Mouse (Mus musculus): Measurements from ENCODE around the gene Tbcd.

Tbcd gene

DNA sequence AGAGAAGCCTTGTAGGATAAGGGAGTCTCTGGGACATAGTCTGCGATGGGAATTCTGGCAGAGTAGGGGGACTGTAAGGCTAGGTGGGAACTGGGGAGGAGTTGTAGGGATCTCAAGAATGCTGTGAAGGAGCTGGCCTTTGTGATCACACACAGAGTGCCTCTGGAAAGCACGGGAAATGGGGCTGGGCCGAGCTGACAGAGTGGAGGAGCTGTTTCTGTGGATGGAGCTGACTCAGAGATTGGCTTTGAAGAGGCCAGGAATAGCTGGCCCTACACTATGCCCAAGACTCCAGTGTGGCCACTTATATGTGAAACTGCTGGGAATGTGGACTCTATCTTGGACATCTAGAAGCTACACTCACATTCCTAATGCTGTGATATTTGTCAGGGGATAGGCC, 84.8 kb downstream of the Tbcd start:
- CTCF ChIA-PET: no interaction called here

- CTCF ChIA-PET: no interaction called here
Measured at GRCm38 (mm10) chr11:121542471-121542870, 90.7 kb downstream of the Tbcd start.

- CTCF ChIA-PET: no interaction called here
Measured at GRCm38 (mm10) chr11:121543287-121543856, 91.6 kb downstream of the Tbcd start.

GRCm38 (mm10) chr11:121543922-121544321, 92.2 kb downstream of the Tbcd start:
- CTCF ChIA-PET: no interaction called here

DNA sequence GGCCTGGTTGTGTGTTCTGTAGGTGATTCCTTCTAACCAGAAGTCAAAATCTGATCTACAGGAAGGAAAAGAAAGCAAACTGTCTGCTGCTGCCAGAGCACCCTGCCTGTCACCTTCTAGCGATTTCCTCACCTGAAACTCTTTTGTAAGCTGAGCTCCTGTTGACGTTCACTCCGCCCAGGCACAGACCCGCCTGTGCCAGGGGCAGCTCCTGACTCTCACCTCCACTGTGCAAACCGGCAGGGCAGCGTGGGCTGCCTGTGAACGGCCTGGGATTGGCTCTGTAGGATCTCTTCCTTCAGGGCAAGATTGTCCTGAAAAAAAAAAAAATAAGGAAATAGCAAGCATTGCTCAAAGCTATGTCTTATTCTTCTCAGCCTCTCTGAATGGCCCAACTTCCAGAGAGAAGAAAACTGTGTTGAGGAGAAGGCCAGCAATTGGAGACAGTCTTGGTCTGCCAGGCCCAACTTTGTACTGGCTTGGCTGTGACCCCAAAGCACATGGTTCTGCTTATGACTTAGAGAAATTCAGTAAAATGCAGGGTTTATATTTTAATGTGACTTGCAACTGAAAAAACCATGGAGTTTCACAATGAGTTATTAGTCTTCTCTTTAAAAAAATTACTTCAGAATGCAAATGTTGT, 93.1 kb downstream of the Tbcd start:
- CTCF ChIA-PET: no interaction called here

- CTCF ChIA-PET: no interaction called here
Measured at GRCm38 (mm10) chr11:121545398-121546034, 93.8 kb downstream of the Tbcd start.

- CTCF ChIA-PET: interaction anchor here (0.6 kb wide), 1 partner anchor 551 kb away, joined by 3 read pairs; no protein-coding TSS in a partner anchor
Measured at GRCm38 (mm10) chr11:121547234-121547633, 95.5 kb downstream of the Tbcd start.

DNA sequence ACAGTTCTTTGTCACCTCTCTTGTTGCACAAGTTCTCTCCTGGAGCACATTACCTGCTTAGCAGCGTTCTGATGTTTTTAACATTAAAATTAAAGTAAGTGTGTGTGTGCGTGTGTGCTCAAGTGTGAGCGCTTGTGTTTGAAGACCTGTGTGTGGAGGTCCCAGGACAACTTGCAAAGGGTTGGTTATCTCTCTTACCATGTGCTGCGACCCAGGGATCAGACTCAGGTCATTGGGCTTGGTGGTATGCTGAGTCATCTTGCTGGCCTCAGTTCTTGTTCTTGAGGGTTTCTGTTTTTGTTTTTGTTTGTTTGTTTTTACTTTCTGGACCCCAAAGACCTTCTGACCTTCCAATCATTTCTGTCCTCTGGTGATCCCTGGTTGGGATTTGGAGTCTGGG, 96.2 kb downstream of the Tbcd start:
- CTCF ChIA-PET: no interaction called here

DNA sequence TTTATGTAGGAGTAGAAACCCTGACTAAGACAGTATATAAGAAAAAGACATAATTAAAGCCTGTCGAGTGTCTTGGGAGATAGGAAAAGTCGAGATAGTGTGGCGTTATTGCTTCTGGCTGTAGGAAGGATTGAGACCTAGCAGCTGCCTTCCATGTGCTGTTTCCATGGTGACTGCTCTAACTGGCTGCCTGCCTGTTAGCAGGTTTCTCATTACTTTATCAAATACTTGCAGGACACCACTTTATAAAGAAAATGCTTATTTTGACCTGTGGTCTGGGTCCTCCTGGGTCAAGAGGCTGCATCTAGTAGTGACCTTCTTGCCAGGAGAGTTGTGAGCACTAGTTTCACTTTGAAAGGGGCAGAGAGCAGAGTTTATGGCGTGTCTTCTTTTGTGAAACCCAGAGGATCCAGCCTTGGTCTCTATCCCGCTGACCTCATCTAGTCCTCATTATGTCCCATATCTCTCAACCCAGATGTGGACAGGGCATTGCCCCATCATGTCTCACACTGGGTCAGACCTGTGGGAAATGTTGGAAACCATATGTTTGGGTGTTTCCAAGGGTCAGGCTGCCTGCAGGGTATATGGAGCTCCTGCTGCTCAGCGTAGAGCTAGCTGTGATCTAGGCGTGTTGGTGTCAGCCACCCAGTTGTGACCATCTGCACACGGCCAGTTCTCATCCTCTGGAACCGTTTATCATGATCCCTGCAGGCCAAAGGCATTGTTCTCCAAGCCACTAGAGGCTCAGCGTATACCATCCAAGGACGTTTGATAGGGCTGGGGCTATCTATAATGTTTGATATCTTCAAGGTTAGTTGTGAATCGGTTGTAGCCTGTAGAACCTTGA, 97.5 kb downstream of the Tbcd start:
- CTCF ChIA-PET: no interaction called here

- CTCF ChIA-PET: no interaction called here
Measured at GRCm38 (mm10) chr11:121549843-121550647, 98.3 kb downstream of the Tbcd start.

GRCm38 (mm10) chr11:121551206-121551799, 99.6 kb downstream of the Tbcd start:
- CTCF ChIA-PET: no interaction called here

DNA sequence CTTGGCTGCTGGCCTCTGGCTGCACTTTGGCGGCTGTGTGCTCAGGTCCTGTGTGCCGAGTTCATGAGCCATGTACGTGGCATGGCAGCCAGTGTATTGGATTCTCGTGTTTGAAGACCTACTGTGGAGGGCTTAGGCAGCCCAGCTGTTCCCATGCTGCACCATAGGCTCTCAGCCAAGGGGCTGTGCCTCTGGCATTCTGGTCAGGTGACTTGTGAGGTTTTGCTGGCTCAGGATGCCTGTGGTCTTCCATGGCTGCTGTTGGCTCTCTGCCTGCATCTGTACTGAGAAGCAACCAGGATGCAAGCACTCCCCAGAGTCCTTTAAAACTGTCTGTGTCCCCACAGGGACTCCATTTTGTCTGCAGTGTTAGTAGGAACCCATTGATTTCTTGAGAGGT, 100.4 kb downstream of the Tbcd start:
- CTCF ChIA-PET: no interaction called here

- CTCF ChIA-PET: no interaction called here
Measured at GRCm38 (mm10) chr11:121552846-121553457, 101.2 kb downstream of the Tbcd start.

DNA sequence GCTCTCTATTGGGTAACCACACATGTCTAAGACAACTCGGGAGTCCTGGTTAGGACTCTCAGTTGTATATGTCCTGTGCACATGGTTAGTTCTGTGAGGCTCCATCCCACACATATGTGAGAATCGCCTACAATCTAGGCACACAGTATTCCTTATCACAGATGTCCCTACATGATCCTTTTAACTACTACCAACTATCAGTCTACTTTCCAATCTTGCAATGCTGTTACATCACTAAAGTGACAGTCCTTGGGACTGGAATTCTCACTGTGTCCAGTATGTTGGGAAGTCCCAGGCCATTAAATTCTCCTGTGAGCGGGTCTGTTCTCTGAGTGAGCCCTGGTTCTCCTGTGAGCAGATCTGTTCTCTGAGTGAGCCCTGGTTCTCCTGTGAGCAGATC, 101.7 kb downstream of the Tbcd start:
- CTCF ChIA-PET: no interaction called here

- CTCF ChIA-PET: no interaction called here
Measured at GRCm38 (mm10) chr11:121556727-121557126, 105.0 kb downstream of the Tbcd start.

DNA sequence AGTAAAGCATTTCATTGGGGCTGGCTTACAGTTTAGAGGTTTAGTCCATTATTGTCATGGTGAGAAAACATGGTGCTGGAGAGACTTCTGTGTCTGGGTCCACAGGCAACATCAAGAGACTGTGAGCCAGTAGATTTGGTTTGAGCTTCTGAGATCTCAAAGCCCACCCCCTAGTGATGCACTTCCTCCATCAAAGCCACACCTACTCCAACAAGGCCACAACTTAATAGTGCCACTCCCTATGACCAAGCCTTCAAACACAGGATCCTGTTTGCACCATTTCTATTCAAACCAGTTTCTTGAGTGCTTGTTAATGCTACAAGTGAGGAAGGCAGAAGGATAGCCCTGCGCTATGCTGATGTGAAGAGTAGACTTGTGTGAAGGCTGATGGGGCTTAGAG, 106.2 kb downstream of the Tbcd start:
- CTCF ChIA-PET: no interaction called here

- CTCF ChIA-PET: no interaction called here
Measured at GRCm38 (mm10) chr11:121558522-121558921, 106.8 kb downstream of the Tbcd start.

- CTCF ChIA-PET: no interaction called here
Measured at GRCm38 (mm10) chr11:121559527-121560293, 108.0 kb downstream of the Tbcd start.

GRCm38 (mm10) chr11:121560294-121560663, 108.5 kb downstream of the Tbcd start:
- CTCF ChIA-PET: no interaction called here

DNA sequence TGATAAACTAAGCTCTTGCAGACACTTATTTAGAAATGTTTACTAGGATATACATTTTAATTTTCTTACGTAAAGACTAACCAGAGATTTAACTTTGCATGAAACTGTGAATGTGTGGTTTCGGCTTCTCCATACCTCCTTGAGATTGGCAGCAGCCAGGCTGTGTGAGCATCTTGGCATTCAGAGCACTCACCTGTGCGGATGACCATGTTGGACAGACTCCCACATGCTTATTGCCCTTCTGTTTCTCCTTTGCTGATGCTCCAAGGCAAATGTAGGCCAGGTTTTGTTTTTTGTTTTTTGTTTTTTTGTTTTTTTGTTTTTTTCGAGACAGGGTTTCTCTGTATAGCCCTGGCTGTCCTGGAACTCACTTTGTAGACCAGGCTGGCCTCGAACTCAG, 111.6 kb downstream of the Tbcd start:
- CTCF ChIA-PET: no interaction called here

All from spleen, embryonic (tissue).